Mouse (Mus musculus) heart, adult 9 months (tissue): ENCODE measurements at regions not wholly inside any gene's neighbourhood (a gene's known extent, or its start where the extent isn't known, plus 50 kb on each side); places are given as distances from the start of the nearest gene placed in this dataset.

Experiments used
- DNase-seq, 2 experiments: peaks; one replicate each; pipeline ENCODE4 v3.0.0; 2022; ENCODE audit warnings: low spot score in 2 of 2

DNA sequence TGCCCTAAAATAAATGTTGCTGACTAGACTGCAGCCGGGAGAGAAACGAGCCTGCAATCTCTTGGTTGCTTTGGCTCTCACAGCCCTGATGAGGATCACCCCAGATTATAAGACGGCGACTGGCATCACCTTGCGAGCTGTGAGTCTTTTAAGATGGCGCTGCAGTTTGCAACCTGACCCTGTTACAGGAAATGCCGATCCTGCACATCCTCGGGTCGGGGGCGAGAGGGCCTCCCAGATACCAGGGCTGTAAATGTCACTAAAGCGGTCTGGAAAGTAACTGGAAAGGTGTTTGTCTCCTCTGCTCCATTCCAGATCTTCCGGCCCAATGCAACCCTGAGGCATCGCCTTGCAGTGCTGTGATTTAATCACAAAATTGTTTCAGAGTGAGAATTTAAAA, 53.4 kb downstream of the Cartpt start:
- no peak for DNase-seq

DNA sequence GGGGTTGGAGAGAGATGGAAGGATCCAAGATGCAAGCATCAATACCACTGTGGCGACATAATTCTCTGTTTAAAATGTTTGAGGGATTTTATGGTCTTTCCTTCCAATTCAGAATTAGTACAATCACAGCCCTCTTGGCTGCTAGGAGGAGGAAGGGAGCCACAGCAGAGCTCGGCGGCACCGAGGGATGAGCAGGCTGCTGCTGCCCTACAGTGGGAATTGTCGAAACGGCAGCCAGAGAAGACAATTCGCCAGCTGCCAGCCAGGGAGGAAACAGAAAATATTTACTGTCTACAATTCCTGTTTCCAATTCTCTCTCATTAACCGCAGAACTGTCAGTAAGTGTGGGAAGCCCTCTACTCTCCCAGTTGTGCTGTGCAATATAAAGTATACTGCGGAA, 58.3 kb downstream of the Cartpt start:
- DNase-seq, result no peak

DNA sequence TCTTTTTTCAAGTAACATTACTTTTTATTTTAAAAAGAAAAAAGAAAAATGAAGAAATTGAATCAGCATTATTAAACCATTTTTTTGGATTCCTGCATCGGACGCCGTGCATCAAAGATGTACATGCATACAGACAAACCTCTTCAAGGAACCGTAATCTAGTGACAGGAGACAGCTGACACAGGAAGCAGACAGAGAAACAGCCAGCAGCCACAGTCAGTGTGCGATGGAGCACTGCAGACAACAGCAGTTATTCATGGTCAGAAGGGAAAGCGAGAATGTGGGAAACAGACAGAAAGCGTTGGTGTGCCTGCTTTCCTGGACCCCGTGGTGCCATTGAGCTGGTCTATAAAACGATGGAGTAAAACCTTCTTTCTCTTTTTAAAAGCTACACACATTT, 61.4 kb downstream of the Cartpt start:
- DNase-seq, result no peak

DNA sequence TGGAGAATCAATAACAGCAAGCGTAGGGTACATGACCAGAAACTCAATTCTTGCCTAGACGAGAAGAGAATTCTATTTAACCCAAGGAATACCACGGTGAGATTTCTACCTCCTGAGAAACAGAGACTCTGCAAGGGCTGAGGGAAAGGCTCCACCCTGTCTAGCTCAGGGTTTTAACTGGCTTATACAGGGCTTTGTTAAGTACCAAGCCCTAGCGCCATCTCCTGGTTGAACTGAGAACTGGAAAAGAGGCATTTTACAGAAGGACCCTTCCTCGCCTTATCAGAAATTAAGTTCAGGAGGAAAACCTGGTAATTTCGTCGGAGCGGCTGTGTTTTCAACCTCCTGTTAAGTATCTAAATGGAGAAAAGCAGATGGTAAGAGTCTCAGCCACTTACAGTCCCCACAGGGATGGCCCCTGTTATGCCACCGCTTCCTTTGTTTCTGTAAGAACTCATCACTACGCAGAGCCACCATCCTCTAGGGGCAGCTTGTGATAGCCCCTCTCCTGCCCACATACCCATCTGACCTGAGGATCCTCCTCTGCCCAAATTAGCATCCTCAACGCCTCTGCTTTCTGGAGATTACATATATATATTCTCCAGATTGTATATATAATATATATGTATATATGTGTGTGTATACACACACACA, 63.0 kb downstream of the Cartpt start:
- peak; percentile 56 to 67 for DNase-seq

DNA sequence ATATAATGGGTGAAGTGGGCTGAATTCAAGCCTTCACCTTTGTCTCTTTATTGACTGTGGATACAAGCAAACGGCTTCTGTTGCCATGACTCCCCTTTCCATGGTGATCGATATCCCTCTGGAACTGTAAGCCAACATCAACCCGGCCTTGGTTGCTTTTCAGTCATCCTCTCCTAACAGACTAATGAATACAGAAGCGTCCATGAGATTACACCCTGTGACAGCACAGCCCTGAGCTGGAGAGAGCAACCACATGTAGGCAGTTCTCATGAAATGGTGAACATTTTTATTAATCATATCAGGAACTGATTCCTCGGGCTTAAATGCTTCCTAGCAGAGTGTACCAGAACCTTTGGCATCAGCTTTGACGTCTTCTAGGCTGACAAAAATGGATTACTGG, 63.7 kb downstream of the Cartpt start:
- DNase-seq, result no peak

DNA sequence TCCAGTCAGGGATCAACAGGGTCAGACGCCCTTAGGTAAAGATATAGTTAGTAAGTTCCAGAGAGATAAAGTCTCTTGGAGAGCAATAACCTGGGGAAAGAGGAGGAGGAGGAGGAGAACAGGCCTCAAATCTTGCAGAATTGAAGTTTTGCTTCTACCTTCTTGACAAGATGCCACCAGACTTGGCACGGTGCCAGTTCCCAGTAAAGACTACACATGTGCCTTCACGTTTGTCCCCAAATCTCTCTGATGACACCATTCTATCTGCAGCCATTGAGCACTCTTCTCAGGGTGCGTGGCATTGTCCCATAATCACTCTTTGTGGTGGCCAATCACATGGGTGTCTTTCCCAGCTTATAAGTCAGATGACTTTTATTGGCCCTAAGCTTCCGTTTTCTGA, 64.3 kb downstream of the Cartpt start:
- DNase-seq, result no peak

DNA sequence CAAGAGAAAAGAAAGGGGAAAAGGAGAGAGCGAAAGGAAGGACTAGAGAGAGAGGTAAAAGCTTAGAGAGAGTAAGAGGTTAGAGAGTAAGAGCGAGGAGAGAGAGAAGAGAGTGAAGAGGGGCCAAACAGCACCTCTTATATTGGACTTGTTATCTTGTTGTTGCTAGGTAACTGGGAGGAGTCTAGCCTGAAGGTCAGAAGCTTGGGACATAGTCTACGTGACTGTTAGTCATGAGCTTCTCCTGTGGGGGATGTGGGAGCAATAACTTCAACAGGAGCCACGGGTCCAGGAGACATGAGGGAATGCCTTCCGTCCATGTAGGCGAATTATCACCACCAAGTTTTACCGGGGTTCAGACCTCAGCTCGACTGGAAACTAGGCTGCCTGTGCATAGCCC, 65.4 kb downstream of the Cartpt start:
- no peak for DNase-seq

DNA sequence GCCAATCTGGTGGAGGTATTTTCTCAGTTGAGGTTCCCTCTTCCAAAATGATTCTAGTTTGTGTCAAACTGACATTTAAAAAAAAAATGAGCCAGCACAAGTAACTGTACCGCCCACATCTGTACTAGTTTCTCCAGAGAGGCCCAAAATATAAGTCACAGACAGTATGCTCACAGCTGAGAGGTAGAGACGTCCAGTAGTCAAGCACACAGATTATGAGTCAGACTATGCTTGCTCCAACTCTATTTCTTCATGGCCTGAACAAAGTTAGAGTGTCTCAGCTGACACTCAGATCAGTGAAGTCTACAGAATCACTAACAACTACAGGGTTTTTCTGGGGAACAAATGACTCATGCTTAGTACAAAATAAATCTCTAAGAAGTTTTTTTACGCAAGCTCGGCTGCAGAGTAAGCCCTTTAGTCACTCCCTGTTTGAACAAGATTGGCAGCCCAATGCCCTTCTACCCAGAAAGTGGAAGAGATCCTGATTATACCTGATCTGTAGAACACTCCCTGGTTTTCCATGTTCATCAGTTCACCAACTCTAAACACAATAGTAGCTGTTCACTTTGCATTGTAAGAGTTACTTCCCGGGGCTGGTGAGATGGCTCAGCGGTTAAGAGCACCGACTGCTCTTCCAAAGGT, 70.7 kb downstream of the Cartpt start:
- no peak for DNase-seq

DNA sequence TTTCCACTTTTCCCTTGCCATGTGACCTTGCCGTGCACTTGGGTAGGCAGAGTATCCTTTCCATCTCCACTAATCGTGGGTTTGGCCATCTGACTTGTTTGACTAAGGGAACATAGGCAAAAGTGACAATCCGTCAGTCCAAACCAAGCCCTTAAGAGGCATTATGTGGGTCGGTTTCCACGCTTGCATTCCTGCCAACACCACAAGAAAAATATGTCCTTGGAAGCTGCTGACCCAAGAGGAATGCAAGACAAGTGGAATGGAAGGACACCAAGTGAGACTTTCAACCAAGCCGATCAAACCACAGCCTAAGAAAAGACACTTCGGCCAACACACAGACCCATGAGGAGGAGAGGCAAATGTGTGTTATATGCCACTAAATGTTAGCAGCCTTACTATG, 73.3 kb downstream of the Cartpt start:
- DNase-seq, result no peak

DNA sequence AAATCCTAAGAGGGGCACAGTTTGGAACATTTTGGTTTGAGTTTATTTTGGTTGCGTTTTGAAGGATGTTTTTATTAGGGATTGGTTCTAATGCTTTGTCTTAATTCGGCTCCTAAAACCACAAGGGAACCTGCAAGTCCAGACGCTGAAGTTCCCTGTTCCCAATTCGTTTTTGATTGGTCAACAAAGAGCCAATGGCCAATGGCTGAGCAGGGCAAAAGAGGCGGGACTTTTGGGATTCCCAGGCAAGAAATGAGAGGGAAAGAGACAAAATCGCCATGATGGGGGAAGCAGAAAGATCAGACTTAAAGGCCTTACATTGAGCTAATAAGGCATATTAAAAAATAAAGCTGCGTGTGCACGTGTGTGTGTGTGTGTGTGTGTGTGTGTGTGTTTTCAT, 76.3 kb downstream of the Cartpt start:
- no peak for DNase-seq

DNA sequence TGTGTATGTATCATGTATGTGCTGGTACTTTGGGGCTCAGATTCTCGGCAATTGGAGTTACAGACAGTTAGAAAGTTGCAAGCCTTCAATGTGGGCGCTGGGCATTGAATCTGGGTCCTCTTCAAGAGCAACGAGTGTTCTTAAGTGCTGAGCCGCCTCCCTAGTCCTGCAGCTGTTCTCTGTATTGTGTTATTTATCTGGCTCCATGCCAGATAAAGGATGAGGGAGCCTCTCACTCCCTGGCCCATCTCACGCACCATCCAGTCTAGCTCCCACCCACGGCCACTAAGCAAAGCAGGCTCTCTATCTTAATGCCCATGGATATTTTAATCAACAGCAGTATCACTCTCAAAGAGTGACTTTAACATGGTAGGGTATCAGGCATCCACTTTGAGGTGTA, 84.2 kb downstream of the Cartpt start:
- no peak for DNase-seq

DNA sequence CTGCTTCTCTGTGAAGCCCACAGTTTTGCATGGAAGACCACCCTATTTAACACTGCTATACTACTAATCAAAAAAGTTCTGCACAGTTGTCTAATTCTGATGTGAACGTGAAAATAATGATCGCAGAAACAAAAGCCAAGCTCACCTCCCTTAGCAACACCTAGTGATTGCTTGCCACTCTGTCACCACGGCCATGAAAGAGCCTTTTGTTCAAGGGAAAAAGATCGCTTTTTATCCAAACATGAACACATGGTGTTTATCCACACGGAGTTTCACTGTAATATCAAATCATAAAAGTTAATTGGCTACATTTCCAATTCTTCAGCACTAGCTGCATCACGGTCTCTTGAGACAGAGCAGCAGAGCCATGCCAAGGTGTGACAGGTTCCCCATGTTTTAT, 85.1 kb downstream of the Cartpt start:
- DNase-seq, result no peak

DNA sequence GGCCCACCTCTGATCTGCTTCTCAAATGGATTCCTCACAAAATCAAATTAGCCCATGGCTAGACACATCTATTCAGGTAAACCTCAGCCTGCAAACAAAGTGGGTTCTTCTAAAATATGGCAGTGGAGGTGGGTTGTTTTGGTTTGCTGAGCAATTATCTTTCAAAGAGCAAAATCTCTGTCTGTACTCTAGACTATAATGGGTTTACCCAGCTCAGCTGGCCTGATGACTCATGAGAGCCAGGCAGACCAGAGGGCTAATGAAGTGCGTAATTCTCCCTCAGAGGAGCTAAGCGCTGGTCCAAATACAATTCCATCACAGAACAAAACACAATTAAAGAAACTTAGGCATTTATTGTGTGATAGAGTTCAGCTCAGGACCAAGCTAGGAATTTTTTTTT, 86.1 kb downstream of the Cartpt start:
- no peak for DNase-seq

DNA sequence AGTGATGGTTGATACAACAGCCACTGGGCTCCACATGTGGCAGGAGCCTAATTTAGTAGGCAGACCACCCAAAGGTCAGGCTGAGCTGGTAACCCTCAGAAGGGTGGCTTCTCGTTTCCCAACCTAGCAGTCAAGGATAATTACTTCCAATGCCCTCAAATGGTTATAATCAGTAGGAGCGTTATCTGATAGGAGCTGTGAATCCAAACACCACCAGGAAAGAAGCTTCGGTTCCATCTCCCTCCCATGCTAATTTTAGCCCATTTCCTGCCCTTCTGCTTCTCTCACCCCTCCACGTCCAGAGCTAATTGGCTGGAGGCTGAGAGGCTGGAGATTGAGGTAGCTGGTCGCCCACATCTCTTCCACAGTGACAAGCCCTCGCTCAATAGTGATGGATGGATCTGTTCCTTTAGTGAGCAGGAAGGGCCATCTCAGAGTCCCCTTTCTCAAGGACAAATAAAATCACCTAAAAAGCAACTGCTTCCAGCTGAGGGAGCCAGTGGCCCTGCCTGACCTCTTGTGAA, 86.8 kb downstream of the Cartpt start:
- no peak for DNase-seq

DNA sequence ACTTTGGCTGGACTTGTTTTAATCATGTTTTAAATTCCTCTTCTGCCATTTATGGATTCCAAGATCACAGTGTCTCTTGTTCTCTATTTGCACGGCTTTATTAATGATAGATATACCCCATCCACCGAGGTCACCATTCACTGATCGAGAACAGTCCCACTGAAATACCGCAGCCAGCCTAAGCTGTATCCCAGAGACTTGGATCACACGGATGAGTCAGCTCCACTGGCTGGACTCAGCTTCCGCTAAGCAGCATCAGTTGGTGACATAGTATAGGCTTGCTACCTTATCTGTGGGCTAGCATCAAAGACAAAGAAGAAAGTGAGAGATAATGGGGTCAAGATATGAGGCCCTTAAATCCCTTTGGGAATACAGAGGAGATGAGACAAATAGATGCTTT, 106.4 kb downstream of the Cartpt start:
- no peak for DNase-seq

DNA sequence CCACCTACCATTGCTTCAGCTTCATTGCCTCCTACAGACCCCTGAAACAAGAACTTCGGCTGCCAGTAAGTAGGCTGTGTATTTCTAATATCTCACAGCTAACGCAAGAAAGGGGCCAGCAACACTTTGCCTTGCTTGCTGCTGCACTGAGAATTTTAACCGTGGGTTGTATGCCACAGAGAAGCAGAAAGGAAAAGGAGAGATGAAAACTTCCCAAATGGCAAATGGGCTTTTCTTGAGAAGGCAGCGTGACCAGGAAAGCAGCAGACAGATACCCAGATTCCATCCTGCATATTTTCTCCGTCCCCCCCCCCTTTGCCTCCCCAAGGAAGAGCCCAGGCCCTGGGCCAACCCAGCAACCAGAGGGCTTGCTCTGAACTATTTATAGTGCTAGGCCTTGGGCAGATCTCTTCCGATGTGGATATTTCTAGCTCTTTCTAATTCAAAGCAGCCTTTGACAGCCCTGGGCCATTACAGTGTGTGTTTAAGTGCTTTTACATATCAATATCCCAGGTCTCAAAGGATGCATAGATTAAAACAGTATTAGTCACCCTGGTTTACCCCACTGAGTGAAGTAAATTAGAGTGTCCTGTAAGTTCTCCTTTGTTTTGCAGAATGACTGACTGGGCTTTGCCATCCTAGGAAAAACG, 107.0 kb downstream of the Cartpt start:
- peak in 1 of 2 experiments; percentile 7 for DNase-seq

DNA sequence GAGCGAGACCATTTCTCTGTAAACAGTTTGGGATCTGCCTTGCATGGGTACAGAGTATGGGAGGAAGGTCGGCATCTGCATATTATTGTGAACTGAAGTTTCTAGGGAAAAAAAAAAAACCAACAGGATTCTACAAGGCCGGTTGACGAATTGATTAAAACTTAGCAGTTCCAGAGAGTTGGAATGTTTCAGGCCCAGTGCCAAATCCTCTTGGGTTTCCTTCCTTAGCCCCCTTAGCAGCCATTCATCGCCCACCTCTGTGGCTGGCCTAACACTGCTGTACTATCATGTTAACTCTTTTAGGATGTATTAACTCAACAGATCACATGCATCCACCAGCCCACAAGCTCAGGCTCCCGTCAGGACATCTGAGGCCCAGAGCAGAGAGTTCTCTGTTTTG, 107.9 kb downstream of the Cartpt start:
- no peak for DNase-seq

DNA sequence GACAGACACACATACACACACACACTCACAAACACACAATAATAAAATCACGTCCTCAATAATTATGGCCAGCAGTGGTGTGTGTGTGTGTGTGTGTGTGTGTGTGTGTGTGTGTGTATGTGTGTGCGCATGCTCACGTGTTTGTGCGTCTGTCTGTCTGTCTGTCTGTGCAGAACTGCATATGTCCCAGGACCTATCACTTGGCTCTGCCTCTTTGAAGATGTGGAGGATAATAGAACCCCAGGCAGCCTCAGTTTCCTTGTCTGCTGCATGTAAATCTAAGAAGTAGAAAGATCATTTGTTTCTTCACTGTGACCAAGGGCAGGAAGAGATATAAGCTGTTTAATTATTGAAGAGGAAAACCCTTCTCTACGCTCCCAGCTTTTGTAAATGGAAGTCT, 109.9 kb downstream of the Cartpt start:
- DNase-seq, result no peak

DNA sequence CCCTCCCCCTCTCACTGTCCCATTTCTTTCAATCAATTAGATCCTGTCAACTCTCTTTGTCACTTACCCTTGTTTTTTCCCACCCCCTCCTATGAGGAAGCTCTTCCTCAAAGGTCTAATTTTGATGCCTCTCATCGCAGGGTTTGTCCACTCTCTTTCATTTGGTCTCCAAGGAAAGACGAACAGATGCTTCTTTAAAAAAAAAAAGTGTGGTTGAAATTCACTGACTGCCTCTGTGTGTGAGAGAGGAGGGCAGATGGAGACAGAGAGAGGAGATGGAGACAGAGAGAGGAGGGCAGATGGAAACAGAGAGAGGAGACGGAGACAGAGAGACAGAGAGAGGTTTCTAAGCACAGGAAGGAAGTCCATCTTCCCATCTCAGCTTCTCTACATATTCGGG, 113.1 kb downstream of the Cartpt start:
- no peak for DNase-seq

DNA sequence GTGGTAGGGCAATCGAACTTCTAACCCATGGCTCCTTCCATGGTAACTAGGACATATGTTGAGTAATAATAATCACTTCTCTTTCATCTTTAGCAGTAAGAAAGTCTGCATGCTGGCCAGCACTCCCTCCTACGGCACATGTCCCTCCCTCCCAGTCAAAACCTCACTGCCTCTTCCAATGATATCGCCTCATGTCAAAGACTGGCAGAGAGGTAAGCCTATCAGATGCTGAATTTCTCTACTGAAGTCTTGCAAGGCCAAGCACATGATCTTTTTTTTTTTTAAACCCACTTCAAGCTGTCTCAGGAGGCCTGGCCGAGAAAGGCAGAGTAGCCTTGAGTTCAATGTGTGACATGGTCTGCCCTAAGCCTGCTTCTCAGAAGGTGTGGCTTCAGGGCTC, 115.5 kb downstream of the Cartpt start:
- DNase-seq, result no peak

DNA sequence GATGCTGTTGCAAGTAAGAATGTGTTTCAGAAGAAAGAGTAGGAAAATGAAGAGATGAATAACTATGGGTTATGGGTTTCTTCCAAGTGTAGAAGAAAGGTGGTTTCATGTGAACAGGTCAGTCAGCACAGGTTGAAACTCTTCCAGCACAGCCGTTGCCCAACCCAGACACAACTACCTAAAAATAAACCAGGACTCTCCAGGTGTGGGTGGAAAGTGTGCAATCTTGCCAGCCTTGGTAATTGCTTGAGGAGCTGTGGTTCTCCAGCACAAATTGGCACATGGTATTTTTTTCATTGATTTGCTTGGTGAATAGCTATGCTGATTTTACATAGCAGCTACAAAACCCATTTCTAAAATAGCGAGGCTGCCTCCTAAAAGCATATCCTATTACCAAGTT, 116.6 kb downstream of the Cartpt start:
- no peak for DNase-seq

DNA sequence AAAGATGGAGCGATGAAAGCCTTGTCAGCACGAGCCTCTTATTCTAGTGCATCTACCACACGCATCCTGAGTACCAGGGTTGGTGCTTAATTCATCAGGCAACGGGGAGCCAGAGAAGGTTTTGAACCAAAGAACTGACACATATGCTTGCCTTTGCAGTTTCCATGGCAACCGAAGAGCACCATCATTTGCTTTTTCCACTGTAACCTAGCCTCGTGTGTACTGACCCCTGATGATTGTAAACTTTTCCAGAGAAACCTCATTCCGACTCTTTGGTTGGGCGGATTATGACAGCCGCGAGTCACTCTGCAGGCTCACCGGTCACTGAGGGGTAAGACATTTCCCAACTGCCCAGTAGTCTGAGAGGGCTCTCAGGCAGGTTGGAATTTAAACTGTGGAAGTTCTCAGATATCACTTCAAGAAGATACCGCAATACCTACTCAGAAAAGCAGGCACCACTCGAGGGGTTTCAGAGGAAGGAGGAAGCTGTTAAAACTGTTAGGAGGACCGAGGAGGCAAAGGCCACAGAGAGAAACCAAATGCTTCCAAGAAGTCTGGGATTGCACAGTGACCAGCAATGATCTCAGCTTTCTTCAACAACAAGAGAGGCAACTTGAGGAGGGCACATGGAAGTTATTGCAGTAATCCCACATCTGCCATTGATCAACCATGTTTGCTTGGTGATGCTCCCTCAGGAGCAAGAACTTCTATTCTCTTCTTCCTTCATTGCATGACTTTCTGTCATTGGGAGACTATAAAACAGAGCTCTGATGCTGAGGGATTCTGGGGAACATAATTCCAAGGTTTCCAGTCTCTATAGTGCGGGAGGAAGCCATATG, 117.8 kb downstream of the Cartpt start:
- DNase-seq, result no peak
